Mouse (Mus musculus): Measurements from ENCODE around the gene Dgcr8.

Gene Dgcr8

DNA sequence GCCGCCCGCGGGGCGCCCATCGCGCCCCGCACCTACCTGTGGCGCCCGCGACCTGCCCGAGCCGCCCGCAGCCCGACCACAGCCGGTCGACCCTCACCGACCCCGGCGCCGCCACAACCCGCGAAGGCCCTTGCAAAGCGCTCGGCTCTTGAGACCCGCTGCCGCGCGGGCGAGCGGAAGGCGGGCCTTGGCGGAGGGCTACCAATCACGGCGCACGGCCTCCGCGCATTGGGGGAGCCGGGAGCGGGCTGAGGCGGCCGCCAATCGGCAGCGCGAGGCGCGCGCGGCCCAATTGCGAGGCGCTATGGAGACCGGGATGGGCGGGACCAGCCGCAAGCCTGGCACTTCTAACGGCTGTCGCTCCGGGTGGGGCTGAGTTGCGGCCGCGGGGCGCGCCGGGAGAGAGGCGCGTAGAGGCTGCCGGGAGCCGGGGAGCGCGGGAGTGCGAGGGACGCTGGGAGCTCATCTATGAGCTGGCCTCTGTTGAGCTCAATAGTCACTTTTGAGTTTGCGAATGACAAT lies at the start of gene Dgcr8:
Gene Dgcr8, minus strand, starts transcription at position 180 of the 522 bp plus-strand sequence.
- in situ Hi-C loops (cut with MboI, MseI): loop anchor here (5.0 kb wide), 1 partner anchor 37 kb away; no protein-coding TSS in a partner anchor

DNA sequence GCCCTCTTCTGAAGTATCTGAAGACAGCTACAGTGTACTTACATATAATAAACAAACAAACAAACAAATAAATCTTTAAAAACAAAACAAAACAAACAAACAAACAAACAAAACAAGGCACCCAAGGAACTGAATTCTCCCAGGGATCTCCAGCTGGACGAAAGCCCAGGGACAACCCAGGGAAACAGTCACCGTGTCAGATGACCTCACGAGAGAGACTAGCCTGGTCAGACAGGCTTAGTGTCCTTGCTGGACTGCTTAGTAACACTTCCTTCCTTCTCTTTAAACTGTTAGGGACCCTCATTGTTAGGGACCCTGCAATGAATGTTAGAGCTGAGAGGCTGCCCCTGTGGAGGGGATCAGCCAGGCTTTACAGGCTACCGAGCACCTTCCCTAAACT lies 48.2 kb upstream of the Dgcr8 start:
- in situ Hi-C loops (cut with MboI, MseI): no loop called here

GRCm38 (mm10) chr16:18335981-18336380 lies 46.9 kb upstream of the Dgcr8 start:
- in situ Hi-C loops (cut with MboI, MseI): no loop called here

DNA sequence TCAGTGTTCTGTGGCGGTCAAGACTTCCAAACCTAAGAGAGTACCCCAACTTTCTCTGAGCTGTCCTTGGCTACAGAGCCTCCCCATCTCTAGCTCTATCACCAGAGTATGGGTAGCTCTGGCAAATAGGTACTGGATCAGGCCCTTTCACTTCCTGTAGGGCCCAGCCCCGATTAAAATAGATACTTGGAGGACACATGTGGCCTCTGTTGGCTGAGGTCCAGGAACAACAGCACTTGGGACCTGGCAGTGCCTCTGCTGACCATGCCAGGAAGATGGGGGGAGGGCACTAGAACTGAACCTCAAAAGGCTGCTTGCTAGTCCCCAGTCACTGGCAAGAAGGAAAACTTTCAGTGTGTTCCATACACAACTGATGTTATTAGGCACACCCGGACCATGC lies 44.9 kb upstream of the Dgcr8 start:
- in situ Hi-C loops (cut with MboI, MseI): no loop called here

- in situ Hi-C loops (cut with MboI, MseI): no loop called here
Measured at GRCm38 (mm10) chr16:18328524-18328923, 39.5 kb upstream of the Dgcr8 start.

DNA sequence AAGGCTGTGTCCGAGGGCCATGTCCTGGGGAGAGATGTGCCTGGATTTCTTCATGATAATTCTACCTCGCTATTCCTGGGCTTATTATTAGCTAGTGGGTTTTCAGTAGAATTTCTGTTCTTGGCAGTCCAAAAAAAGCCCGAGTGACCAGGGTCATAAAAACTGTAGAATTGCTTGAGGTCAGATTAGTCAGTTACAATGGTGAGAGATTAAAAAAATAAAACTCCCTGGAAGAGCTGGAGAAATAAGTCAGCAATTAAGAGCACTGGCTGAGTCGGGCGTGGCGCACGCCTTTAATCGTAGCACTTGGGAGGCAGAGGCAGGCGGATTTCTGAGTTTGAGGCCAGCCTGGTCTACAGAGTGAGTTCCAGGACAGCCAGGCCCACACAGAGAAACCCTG lies 38.9 kb upstream of the Dgcr8 start:
- in situ Hi-C loops (cut with MboI, MseI): no loop called here

DNA sequence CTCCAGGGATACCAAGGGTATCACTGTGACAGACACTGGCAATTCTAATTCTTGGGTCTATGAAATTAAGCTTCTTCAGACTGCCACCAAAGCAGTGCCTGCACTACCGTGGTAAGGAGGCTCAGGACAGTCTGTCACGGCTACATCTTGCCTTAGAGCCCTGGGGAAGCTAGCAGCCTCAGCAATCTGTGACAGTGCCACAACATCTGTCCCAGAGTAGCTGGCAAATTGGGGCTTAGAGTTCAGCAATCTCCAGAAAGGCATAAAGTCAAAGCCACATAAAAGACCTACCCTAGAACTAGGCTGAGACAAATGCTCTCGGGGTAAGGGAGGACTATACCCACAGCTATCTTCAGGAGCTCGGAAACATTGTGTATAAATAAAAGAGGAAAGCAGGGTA lies 36.7 kb upstream of the Dgcr8 start:
- in situ Hi-C loops (cut with MboI, MseI): no loop called here

- in situ Hi-C loops (cut with MboI, MseI): no loop called here
Measured at GRCm38 (mm10) chr16:18324031-18324430, 35.0 kb upstream of the Dgcr8 start.

GRCm38 (mm10) chr16:18323460-18323859 lies 34.4 kb upstream of the Dgcr8 start:
- in situ Hi-C loops (cut with MboI, MseI): no loop called here

- in situ Hi-C loops (cut with MboI, MseI): no loop called here
Measured at GRCm38 (mm10) chr16:18321443-18321842, 32.4 kb upstream of the Dgcr8 start.

GRCm38 (mm10) chr16:18318992-18319391 lies 29.9 kb upstream of the Dgcr8 start:
- in situ Hi-C loops (cut with MboI, MseI): loop anchor here (5.0 kb wide), 1 partner anchor 48 kb away; no protein-coding TSS in a partner anchor

DNA sequence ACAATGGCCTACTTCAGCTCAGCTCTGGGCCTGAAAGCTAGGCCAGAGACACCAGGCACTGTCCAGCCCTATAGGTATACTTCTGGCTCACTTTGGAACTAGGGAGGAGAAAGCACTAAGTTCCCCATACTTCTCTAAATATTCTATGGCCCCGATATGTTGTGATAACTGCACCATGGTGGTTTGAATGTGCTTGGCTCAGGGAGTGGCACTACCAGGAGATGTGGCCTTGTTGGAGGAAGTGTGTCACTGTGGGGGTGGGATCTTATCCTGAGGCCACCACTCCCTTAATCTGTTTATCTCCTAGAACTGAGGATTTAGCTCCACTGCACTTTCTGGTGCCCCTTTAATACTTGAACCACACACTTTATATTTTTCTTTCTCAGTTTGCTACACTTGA lies 19.1 kb upstream of the Dgcr8 start:
- in situ Hi-C loops (cut with MboI, MseI): loop anchor here (5.0 kb wide), 1 partner anchor 79 kb away; no protein-coding TSS in a partner anchor

GRCm38 (mm10) chr16:18289614-18290013 lies 568 bp upstream of the Dgcr8 start:
- in situ Hi-C loops (cut with MboI, MseI): loop anchor here (5.0 to 10.0 kb wide), 2 partner anchors 37 to 85 kb away; no protein-coding TSS in a partner anchor

GRCm38 (mm10) chr16:18288581-18289061 lies 425 bp downstream of the Dgcr8 start:
- in situ Hi-C loops (cut with MboI, MseI): loop anchor here (5.0 kb wide), 1 partner anchor 36 kb away; no protein-coding TSS in a partner anchor

DNA sequence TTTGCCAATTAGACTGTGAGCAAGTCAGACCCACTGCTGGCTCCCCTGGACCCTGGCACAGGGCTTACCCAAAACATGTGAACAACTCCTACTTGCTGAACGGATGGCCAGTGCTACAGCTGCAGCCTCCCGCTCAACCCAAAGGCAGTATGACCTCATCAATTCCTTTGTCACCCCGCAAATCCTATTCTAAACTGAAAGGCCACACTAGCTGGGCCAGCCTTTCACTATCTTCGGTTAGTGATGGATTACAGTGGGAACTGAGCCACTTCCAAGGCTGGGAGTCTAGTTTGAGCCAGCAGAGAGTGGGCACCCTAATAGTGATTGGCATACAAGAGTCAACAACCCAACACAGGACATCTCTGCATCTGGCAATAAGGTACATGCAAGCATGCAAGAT lies 880 bp downstream of the Dgcr8 start:
- in situ Hi-C loops (cut with MboI, MseI): loop anchor here (5.0 kb wide), 1 partner anchor 36 kb away; no protein-coding TSS in a partner anchor

DNA sequence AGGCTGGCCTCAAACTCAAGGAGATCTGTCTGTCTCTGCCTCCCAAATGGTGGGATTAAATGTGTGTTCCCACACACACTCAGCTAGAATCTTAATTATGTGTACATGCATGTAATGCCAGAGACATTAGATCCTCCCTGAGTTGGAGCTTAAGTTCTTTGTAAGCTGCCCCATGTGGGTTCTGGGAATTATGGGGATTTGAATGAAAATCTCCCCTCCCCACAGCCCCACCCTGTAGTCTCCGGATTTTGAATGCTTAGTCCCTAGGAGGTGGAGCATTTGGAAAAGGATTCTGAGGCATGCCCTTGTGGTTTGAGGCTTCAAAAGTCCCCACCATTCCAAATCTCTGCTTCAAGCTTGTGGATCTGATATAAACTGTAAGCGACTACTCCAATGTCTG lies 13.9 kb downstream of the Dgcr8 start:
- in situ Hi-C loops (cut with MboI, MseI): no loop called here

DNA sequence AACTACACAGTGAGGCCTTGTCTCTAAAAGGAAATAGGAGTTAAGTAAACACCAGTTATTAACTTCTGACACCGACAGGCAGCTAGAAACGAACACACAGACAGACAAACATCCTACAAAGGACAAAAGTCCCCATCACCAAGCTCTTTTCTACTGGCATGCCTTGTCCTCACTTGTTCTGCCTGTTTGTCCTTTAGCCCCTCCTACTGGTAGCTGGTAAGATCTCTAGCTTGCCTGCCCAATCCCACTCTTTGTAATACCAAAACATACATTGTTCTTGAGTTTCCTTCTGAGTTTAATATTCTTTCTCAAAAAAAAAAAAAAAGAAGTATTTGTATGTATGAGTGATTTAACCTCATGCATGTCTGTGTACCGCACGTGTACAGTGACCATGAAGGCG lies 20.9 kb downstream of the Dgcr8 start:
- in situ Hi-C loops (cut with MboI, MseI): loop anchor here (25.0 kb wide), 1 partner anchor 544 kb away; the partner anchor contains the start of genes Cdc45 and Ufd1

DNA sequence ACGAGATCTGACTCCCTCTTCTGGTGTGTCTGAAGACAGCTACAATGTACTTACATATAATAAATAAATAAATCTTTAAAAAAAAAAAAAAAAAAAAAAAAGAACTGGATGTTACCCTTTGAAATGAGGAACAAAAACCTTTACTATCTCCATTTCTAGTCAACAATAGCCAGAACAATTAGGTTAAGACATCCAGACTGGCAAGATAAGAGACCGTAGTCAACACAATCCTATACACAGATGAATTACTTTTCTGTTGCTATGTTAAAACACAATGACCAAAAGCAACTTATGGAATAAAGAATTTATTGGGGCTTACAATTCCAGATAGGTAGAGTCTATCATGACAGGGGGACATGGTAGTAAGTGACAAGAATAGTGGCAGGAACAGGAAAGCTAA lies 24.0 kb downstream of the Dgcr8 start:
- in situ Hi-C loops (cut with MboI, MseI): loop anchor here (25.0 kb wide), 1 partner anchor 547 kb away; the partner anchor contains the start of genes Cdc45 and Ufd1

- in situ Hi-C loops (cut with MboI, MseI): loop anchor here (25.0 kb wide), 1 partner anchor 554 kb away; the partner anchor contains the start of genes Cdc45 and Ufd1
Measured at GRCm38 (mm10) chr16:18258221-18258620, 30.8 kb downstream of the Dgcr8 start, which contains the start of gene Gm49776. Gm49776 (minus strand) TSS chr16:18258321.

DNA sequence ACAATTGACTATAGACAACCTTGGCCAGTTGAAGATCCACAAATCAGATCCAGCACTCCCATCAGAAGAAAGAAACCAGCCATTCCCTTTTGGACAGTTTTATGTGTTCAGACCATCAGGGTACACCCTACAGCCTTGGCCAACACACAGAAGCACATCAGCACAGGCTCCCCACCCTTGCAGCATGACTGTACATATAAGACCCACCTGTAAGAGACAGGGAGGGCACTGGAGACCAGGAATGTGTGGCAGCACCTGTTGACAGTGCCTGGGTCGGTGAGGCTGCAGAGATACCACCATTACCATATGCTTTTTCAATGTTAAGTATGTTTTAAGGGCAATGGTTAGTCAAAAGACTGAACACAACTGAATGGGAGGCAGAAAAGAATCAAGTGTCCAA lies 35.2 kb downstream of the Dgcr8 start:
- in situ Hi-C loops (cut with MboI, MseI): loop anchor here (5.0 to 25.0 kb wide), 2 partner anchors 33 to 558 kb away; partner anchors contain the start of genes Cdc45, Dgcr8 and Ufd1

DNA sequence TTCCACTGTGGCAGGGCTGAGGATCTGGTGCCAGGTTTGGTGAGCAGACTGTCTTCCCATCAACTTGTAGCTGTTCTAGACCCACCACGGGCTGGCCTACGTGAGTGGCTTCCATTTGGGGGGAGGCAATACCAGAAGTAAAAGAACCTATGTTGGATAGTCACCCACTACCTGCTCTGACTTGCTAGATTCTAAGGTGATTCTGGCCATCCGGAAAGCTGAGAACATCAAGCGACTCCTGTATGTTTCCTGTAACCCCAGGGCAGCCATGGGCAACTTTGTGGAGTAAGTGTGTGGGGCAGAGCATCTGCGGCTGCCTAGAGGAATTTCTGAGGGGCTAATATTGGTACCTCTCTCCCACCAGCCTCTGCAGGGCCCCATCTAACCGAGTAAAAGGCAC lies 36.3 kb downstream of the Dgcr8 start:
- in situ Hi-C loops (cut with MboI, MseI): loop anchor here (5.0 to 25.0 kb wide), 2 partner anchors 35 to 560 kb away; partner anchors contain the start of genes Cdc45, Dgcr8 and Ufd1

GRCm38 (mm10) chr16:18250828-18251790 lies 37.9 kb downstream of the Dgcr8 start:
- in situ Hi-C loops (cut with MboI, MseI): loop anchor here (5.0 to 25.0 kb wide), 2 partner anchors 36 to 561 kb away; partner anchors contain the start of genes Cdc45, Dgcr8 and Ufd1
